7 mouse cellular contexts compared by ENCODE assay signal in genomic region chr1:133034091-133034460, GRCm38 (mm10). TPM values are rescaled to one million over a fixed set of nuclear protein-coding genes. Genes with fewer than 3 reads are reported as not detected.
DNase-seq lines count a peak whose midpoint lies in the region; ATAC-seq and TF ChIP-seq lines count a peak whose summit lies in the region.

No protein-coding gene starts in this region.

- H3K4me2 ChIP-seq in embryonic facial prominence, embryonic 12.5 days (replicated peaks) = peak overlapping the region; percentile 54
- H3K4me2 ChIP-seq in heart, embryonic 15.5 days = peak overlapping the region; percentile 64

- no peak overlapping the region for H3K27ac ChIP-seq in ES-E14 (ENCODE audit: insufficient read depth, low read depth, low read length, poor library complexity, severe bottlenecking)
- no peak overlapping the region for H3K27ac ChIP-seq in embryonic facial prominence, embryonic 12.5 days
- H3K27ac ChIP-seq in heart, embryonic 15.5 days = peak overlapping the region; percentile 73

- H3K9ac ChIP-seq in ES-E14 (ENCODE audit: insufficient read depth, low read depth, low read length, poor library complexity, severe bottlenecking) = no peak overlapping the region
- H3K9ac ChIP-seq in embryonic facial prominence, embryonic 12.5 days = no peak overlapping the region
- no peak overlapping the region for H3K9ac ChIP-seq in heart, embryonic 15.5 days

- no peaks in the 10 kb centered on the region for H3K36me3 ChIP-seq in ES-E14 (ENCODE audit: control insufficient read depth, insufficient read depth, low read length, poor library complexity, severe bottlenecking)
- no peaks in the 10 kb centered on the region for H3K36me3 ChIP-seq in embryonic facial prominence, embryonic 12.5 days
- H3K36me3 ChIP-seq in heart, embryonic 15.5 days = no peaks in the 10 kb centered on the region

- no peaks in the 10 kb centered on the region for H3K9me3 ChIP-seq in ES-E14 (ENCODE audit: control insufficient read depth, insufficient read depth, low read depth, low read length)
- H3K9me3 ChIP-seq in embryonic facial prominence, embryonic 12.5 days = no peaks in the 10 kb centered on the region
- H3K9me3 ChIP-seq in heart, embryonic 15.5 days (replicated peaks) = no peaks in the 10 kb centered on the region

- peak overlapping the region; percentile 63 to 65 for H3K4me3 ChIP-seq in ES-E14 (ENCODE audit: insufficient read depth in 1 of 2, low read depth in 1 of 2, low read length in 2 of 2, poor library complexity in 1 of 2, severe bottlenecking in 1 of 2)
- H3K4me3 ChIP-seq in embryonic facial prominence, embryonic 12.5 days = peak overlapping the region; percentile 51
- peak overlapping the region; percentile 61 for H3K4me3 ChIP-seq in heart, embryonic 15.5 days
- peak overlapping the region; percentile 40 for H3K4me3 ChIP-seq in lung, adult 2 months (replicated peaks; ENCODE audit: extremely low read depth, low read depth, low read length)

- no peak for ATAC-seq in embryonic facial prominence, embryonic 12.5 days (ENCODE audit: insufficient number of reproducible peaks, insufficient read depth, low FRiP score, low TSS enrichment)
- peak; percentile 51 for ATAC-seq in heart, embryonic 15.5 days (replicated peaks; ENCODE audit: insufficient number of reproducible peaks, insufficient read depth, low FRiP score, low read depth)
- ATAC-seq in neutrophil, adult 5-6 weeks (ENCODE audit: extremely low read depth, insufficient number of reproducible peaks, low FRiP score, poor library complexity, severe bottlenecking) = 0 out of 2 replicates have a peak, but pooled peaks have one; percentile 3

- no peak for DNase-seq in ES-E14 (ENCODE audit: low read depth, low spot score)
- DNase-seq in adrenal gland, adult 2 months = peak; percentile 70
- peak; percentile 60 for DNase-seq in kidney, postnatal 14 days
- no peak for DNase-seq in lung, adult 2 months

- in situ Hi-C loops in ES-E14 (cut with MboI; ENCODE audit: low sequenced_read_pairs in 2 of 2, unreplicated experiment in 2 of 2) = loop anchor here (25.0 kb wide), 1 partner anchor 103 kb away; the partner anchor contains the start of gene Ppp1r15b (in 2 of the 2)

- no peaks in the 10 kb centered on the region for H3K4me1 ChIP-seq in ES-E14 (ENCODE audit: control insufficient read depth in 2 of 2, insufficient read depth in 2 of 2, low read length in 2 of 2, poor library complexity in 1 of 2)
- H3K4me1 ChIP-seq in embryonic facial prominence, embryonic 12.5 days = peaks cover 7% of the 10 kb centered on the region; the same call in 1 of the 2 replicates
- peaks cover 10% of the 10 kb centered on the region for H3K4me1 ChIP-seq in heart, embryonic 15.5 days (replicated peaks)
- peaks cover 2% of the 10 kb centered on the region; the same call in 1 of the 2 replicates for H3K4me1 ChIP-seq in lung, adult 2 months (ENCODE audit: control insufficient read depth, insufficient read depth, low read length)

- no peak for TF ChIP-seq POLR2A in lung, adult 2 months (IDR thresholded peaks at IDR 0.05; ENCODE audit: borderline replicate concordance, extremely low read depth, low read depth, low read length)

- no peaks in the 10 kb centered on the region for H3K27me3 ChIP-seq in embryonic facial prominence, embryonic 12.5 days
- H3K27me3 ChIP-seq in heart, embryonic 15.5 days = no peaks in the 10 kb centered on the region

- no peak for TF ChIP-seq CTCF in lung, adult 2 months (IDR thresholded peaks at IDR 0.05; ENCODE audit: insufficient read depth, low read length)

- WGBS in embryonic facial prominence, embryonic 12.5 days = under 1% methylated on average over 11 of the region's 11 CpGs
- WGBS in heart, embryonic 15.5 days = 7% methylated on average over 11 of the region's 11 CpGs
- WGBS in lung, adult 2 months = 5% methylated on average over 11 of the region's 11 CpGs

TF ChIP-seq in ES-E14, 5 proteins besides CTCF, POLR2A, EP300 and RAD21:
- TF ChIP-seq ZC3H11A (IDR thresholded peaks at IDR 0.05; ENCODE audit: borderline replicate concordance, low read depth, low read length) (no peak), ZNF384 (IDR thresholded peaks at IDR 0.05; ENCODE audit: low read depth, low read length) (no peak), MAFK (IDR thresholded peaks at IDR 0.05; ENCODE audit: insufficient read depth, low read depth, low read length) (peak; percentile 80; the same call in 1 of the 2 replicates), CHD2 (IDR thresholded peaks at IDR 0.05; ENCODE audit: low read depth, low read length) (0 out of 2 replicates have a peak, but pooled peaks have one; percentile 67), HCFC1 (IDR thresholded peaks at IDR 0.05; ENCODE audit: borderline replicate concordance, insufficient read depth, low read length) (no peak)

RNA-seq across cellular contexts. Expression of gene Mdm4, which starts 3.7 kb away (rescaled TPM):
- 136 and 254 TPM in 2 replicates for total RNA-seq in ES-E14 (2012; rRNA removed)
- 10 to 100 TPM; 44.1 to 70.4 TPM for total RNA-seq in adrenal gland, adult 2 months (2021)
- 15.0 and 15.3 TPM in 2 replicates for polyA plus RNA-seq in adrenal gland, adult 2 months (2012; rRNA removed)
- polyA plus RNA-seq in embryonic facial prominence, embryonic 12.5 days (2016; fragmentation: Nextera tagmentation; extraction: Ambion mirVana) = 46.9 and 49.0 TPM in 2 replicates
- 22.2 and 27.3 TPM in 2 replicates for polyA plus RNA-seq in heart, embryonic 15.5 days (2015; fragmentation: Nextera tagmentation; extraction: Ambion mirVana)
- polyA plus RNA-seq in lung, adult 2 months (2012; rRNA removed) = 28.8 and 45.9 TPM in 2 replicates
- 312 and 322 TPM in 2 replicates for total RNA-seq in neutrophil, adult 5-6 weeks (2017)

RNA-seq across cellular contexts. Expression of gene Pik3c2b, which starts 11.4 kb away (rescaled TPM):
- 3.1 and 4.7 TPM in 2 replicates for total RNA-seq in ES-E14 (2012; rRNA removed)
- 1 to 10 TPM; 4.6 to 6.5 TPM for total RNA-seq in adrenal gland, adult 2 months (2021)
- 6.5 and 7.2 TPM in 2 replicates for polyA plus RNA-seq in adrenal gland, adult 2 months (2012; rRNA removed)
- 9.8 and 10.8 TPM in 2 replicates for polyA plus RNA-seq in embryonic facial prominence, embryonic 12.5 days (2016; fragmentation: Nextera tagmentation; extraction: Ambion mirVana)
- 8.0 and 9.7 TPM in 2 replicates for polyA plus RNA-seq in heart, embryonic 15.5 days (2015; fragmentation: Nextera tagmentation; extraction: Ambion mirVana)
- 10.1 and 11.9 TPM in 2 replicates for polyA plus RNA-seq in lung, adult 2 months (2012; rRNA removed)
- total RNA-seq in neutrophil, adult 5-6 weeks (2017) = 33.1 and 34.9 TPM in 2 replicates

Comparison
In these comparisons a context has a peak if more than half of its experiments do, and no peak if none do; other contexts are left out.
1. DNase-seq: peak in adrenal gland, adult 2 months (single experiment) and kidney, postnatal 14 days (single experiment); none in ES-E14 (single experiment) and lung, adult 2 months (single experiment).
2. Peak in every context shown above with its lines, with median percentiles within 50 percentile points of each other: H3K4me3 ChIP-seq.